Mouse (Mus musculus): ENCODE data around the gene Slc22a6. TPM values are rescaled to one million over a fixed set of nuclear protein-coding genes. Genes with fewer than 3 reads are reported as not detected.

Slc22a6 gene
- total RNA-seq (2023) = not detected

GRCm38 (mm10) chr19:8617904-8618303 is at the start of gene Slc22a6:
Slc22a6 (plus strand) TSS chr19:8618039.

GRCm38 (mm10) chr19:8590954-8591353 is 26.9 kb upstream of the Slc22a6 start, which contains the start of gene Slc22a8:
Slc22a8 (plus strand) TSS chr19:8591254.

GRCm38 (mm10) chr19:8663360-8663839 is 45.6 kb downstream of the Slc22a6 start, which contains the start of gene Chrm1:
Chrm1 (plus strand) TSS chr19:8663789.

Other genes with a start within 250 kb of the Slc22a6 start
- not detected for gene Slc22a30, start 212.9 kb upstream of the Slc22a6 start, total RNA-seq (2023)
- gene Slc22a8, start 26.8 kb upstream of the Slc22a6 start, total RNA-seq (2023) = not detected
- under 1 TPM; 0.22 to 0.57 TPM for gene Chrm1, start 45.8 kb downstream of the Slc22a6 start, total RNA-seq (2023)
- gene Slc3a2, start 105.3 kb downstream of the Slc22a6 start, total RNA-seq (2023) = 100 to 1,000 TPM; 121 to 124 TPM
- gene Wdr74, start 117.8 kb downstream of the Slc22a6 start, total RNA-seq (2023) = 10 to 100 TPM; 20.6 to 29.3 TPM
- 1 to 10 TPM in 1 of 2 experiments, not detected in 1; 2.8 TPM for gene 1700092M07Rik, start 122.7 kb downstream of the Slc22a6 start, total RNA-seq (2023)
- 100 to 1,000 TPM; 125 to 152 TPM for gene Stx5a, start 123.4 kb downstream of the Slc22a6 start, total RNA-seq (2023)
- 100 to 1,000 TPM; 133 to 147 TPM for gene Nxf1, start 139.0 kb downstream of the Slc22a6 start, total RNA-seq (2023)
- 10 to 100 TPM; 20.5 to 24.1 TPM for gene Tmem223, start 153.0 kb downstream of the Slc22a6 start, total RNA-seq (2023)
- gene Tmem179b, start 156.4 kb downstream of the Slc22a6 start, total RNA-seq (2023) = 10 to 100 TPM; 75.5 to 83.0 TPM
- 10 to 100 TPM; 11.3 to 11.5 TPM for gene Taf6l, start 168.4 kb downstream of the Slc22a6 start, total RNA-seq (2023)
- gene Polr2g, start 180.5 kb downstream of the Slc22a6 start, total RNA-seq (2023) = 10 to 100 TPM; 45.1 to 45.9 TPM
- under 1 TPM; 0.79 to 0.98 TPM for gene Zbtb3, start 184.5 kb downstream of the Slc22a6 start, total RNA-seq (2023)
- 10 to 100 TPM; 20.3 to 24.7 TPM for gene Ttc9c, start 201.3 kb downstream of the Slc22a6 start, total RNA-seq (2023)
- 10 to 100 TPM; 89.7 to 97.5 TPM for gene Hnrnpul2, start 202.0 kb downstream of the Slc22a6 start, total RNA-seq (2023)
- 1 to 10 TPM; 3.5 to 7.8 TPM for gene AC129217.1, start 211.7 kb downstream of the Slc22a6 start, total RNA-seq (2023)
- 10 to 100 TPM; 55.1 to 64.1 TPM for gene Bscl2, start 219.4 kb downstream of the Slc22a6 start, total RNA-seq (2023)
- gene Gng3, start 221.2 kb downstream of the Slc22a6 start, total RNA-seq (2023) = not detected
- under 1 TPM; 0.20 to 0.36 TPM for gene Lrrn4cl, start 232.7 kb downstream of the Slc22a6 start, total RNA-seq (2023)

All from neutrophil, adult 59 days (primary cell).